Mouse (Mus musculus) T-helper 2 cell (primary cell): ENCODE data around the gene Mpv17l.
"Not testable (repeated sequence)": the region's sequence is repeated elsewhere in the genome, so short reads cannot be mapped to it uniquely, and the experiment has no call there.

Experiments used
- in situ Hi-C: fragments of 300-600 bp; cut with MboI, MseI; formaldehyde crosslinking; loops from one replicate; pipeline ENCODE4 v1.15.1; 2025; ENCODE audit warnings: high pct_unique_total_duplicates

The Mpv17l gene

GRCm38 (mm10) chr16:13927456-13928075 is 24.6 kb downstream of the Mpv17l start:
- in situ Hi-C loops: no loop called here

GRCm38 (mm10) chr16:13940139-13940846 is 37.3 kb downstream of the Mpv17l start:
- in situ Hi-C loops: no loop called here

DNA sequence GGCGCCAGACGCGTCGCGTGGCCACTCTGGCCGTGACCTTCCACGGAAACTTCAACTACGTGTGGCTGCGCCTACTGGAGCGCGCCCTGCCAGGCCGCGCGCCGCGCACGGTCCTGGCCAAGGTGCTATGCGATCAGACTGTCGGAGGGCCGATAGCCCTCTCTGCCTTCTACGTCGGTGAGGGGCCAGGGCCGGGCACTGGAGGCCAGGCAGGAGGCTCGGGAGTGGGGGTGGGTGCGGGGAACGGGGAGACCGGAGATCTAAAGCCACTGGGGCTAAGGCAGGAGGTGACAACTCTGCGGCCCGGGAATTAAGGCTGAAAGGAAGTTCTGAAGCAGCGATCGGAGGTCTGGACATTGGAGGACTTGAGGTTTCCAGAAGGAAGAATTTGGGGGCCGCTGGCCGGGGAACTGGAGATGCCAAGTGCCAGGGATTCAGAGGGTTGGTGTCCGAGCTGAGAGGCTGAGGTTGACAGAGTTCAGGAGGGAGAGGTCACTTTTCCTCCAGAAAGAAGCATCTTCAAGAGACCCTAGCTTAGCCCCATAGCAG is 38.0 kb downstream of the Mpv17l start:
- in situ Hi-C loops: no loop called here

DNA sequence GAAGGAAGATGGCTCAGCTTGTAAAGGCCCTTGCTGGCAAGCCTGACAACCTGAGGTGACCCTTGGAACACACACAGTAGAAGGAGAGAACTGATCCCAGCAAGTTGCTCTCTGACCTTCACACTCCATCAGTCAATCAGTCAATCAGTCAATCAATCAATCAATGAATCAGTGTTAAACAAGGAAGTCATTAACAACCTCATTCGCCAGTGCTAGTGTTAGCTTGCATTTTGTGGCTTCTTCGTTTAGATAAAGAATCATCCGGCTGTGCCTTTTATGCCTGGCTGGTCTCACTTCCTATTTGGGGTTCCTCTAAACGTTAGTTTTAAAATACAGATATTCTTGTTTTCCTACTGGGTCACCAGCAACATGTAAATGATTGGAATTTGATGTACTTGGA is 41.2 kb downstream of the Mpv17l start:
- in situ Hi-C loops: no loop called here

- in situ Hi-C loops: no loop called here
Measured at GRCm38 (mm10) chr16:13944752-13945151, 41.8 kb downstream of the Mpv17l start.

DNA sequence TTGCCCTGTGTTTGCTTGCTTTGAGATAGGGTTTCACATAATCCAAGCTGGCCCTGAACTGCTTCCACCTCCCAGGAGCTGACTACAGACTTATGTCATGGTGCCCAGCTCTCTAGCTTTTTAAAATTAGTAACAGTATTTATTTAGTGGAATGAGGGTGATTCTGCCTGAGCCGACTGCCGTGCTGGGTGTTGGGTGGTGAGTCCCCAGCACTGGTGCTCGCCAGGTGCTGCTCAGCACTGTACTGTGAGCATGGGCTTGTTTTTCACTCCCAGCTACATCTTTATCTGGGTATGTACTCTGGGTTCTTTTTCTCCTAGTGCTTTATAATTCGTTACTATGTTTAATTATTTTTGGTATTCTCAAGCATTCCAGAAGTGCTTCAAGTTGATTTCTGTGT is 42.2 kb downstream of the Mpv17l start:
- in situ Hi-C loops: no loop called here

DNA sequence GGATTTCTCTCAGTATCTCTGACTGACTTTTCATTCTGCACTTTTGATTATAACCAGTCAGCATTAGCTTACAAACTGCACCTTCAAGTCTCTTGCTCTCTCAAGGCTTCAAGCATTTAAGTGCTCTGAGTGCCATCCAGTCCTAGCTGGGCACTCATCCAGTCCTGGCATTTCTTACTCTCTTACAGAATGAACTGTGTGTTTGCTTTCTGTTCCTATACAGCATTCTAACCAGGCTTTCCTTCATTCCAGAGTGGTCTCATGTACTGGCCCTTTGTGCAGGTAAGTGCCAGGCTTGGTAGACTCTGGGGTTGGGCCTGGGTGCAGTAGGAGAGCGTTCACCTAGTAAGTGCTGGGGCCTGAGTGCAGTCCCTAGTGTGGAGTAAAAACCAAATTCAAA is 43.3 kb downstream of the Mpv17l start:
- in situ Hi-C loops: no loop called here

- in situ Hi-C loops: no loop called here
Measured at GRCm38 (mm10) chr16:13951245-13951644, 48.3 kb downstream of the Mpv17l start.

DNA sequence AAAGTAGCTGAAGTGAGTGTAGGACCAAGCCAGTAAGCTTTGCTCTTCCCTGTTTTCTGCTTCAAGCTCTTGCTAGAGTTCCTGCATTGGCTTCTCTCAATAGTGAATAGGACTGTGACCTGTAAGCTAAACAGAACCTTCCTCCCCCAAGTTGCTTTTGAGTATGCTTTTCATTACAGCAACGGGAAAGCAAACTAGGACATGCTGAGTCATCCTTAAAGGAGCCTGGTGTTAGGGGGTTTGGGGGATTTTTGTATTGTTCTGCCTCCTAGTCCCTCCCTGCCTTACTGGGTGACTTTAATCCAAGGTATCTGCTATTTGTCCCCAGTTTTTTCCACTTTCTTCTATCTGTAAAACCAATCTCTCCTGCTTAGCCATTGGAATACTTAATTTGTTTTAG is 59.1 kb downstream of the Mpv17l start:
- in situ Hi-C loops: no loop called here

GRCm38 (mm10) chr16:13969096-13969495 is 66.1 kb downstream of the Mpv17l start:
- in situ Hi-C loops: no loop called here

DNA sequence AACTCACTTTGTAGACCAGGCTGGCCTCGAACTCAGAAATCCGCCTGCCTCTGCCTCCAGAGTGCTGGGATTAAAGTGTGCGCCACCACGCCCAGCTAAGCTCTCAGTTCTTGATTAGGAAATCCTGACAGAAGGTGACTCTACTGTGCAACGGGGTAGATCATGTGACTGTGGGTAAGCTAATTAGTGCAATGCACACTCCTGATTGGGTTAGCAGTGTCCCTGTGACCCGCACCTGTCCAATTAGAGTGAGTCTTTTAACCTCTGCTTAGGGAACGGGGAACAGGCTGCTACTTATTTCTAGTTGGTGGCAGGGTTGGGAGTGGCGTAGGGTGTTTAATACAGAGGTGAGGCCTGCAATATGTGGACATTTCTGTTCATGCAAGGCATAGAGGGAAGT is 69.1 kb downstream of the Mpv17l start:
- in situ Hi-C loops: no loop called here

DNA sequence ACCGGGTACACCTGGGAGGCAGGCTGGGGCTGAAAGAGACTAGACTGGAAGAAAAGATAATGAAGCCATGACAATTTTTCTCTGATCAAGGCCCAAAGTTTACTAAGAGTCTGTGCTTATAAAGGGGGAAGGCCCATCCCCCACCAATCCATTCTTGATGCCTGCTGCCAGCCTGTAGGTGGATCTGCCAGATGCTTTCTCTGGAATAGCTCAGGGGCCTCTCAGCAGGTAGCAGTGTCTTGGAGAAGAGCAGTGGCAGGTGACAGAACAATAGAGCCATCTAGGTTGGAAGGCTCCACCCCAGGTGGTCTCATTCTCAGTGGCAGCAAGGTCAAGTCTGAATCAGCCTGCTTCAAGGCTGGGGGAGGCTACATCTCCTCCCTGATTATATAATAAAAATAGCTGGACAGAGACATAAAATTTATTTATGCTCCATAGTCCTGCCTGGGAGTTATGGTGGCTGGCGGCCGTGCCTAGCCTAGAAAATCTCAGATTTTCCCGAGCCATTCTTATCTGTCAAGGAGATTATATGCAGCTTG is 73.5 kb downstream of the Mpv17l start:
- in situ Hi-C loops: not testable (repeated sequence)

GRCm38 (mm10) chr16:13977026-13977425 is 74.1 kb downstream of the Mpv17l start:
- in situ Hi-C loops: not testable (repeated sequence)

DNA sequence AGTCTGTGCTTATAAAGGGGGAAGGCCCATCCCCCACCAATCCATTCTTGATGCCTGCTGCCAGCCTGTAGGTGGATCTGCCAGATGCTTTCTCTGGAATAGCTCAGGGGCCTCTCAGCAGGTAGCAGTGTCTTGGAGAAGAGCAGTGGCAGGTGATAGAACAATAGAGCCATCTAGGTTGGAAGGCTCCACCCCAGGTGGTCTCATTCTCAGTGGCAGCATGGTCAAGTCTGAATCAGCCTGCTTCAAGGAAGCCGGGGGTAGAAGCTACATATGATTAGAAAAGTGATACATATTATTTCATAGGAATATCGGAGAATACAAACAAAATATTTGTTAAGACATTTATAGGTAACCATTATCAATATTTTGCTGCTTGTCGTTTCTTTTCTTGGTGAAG is 78.8 kb downstream of the Mpv17l start:
- in situ Hi-C loops: not testable (repeated sequence)

- in situ Hi-C loops: no loop called here
Measured at GRCm38 (mm10) chr16:13983161-13983560, 80.2 kb downstream of the Mpv17l start.

- in situ Hi-C loops: no loop called here
Measured at GRCm38 (mm10) chr16:13986197-13986573, 83.2 kb downstream of the Mpv17l start.

- in situ Hi-C loops: no loop called here
Measured at GRCm38 (mm10) chr16:13986574-13987478, 83.9 kb downstream of the Mpv17l start, which contains the start of the genes 2900011O08Rik and Ifitm7. Gene 2900011O08Rik (plus strand): TSS chr16:13986604. Gene Ifitm7 (minus strand): TSS chr16:13986888.

- in situ Hi-C loops: no loop called here
Measured at GRCm38 (mm10) chr16:13992518-13993248, 89.7 kb downstream of the Mpv17l start.

- in situ Hi-C loops: no loop called here
Measured at GRCm38 (mm10) chr16:13994076-13994475, 91.1 kb downstream of the Mpv17l start.

- in situ Hi-C loops: no loop called here
Measured at GRCm38 (mm10) chr16:13994502-13994901, 91.5 kb downstream of the Mpv17l start.
